Mouse (Mus musculus) right cerebral cortex, postnatal 14 days (tissue): ENCODE measurements at regions not wholly inside any gene's neighbourhood (a gene's known extent, or its start where the extent isn't known, plus 50 kb on each side); places are given as distances from the start of the nearest gene placed in this dataset.

Experiments used
- DNase-seq: peaks from one replicate; pipeline ENCODE4 v3.0.0; 2022

DNA sequence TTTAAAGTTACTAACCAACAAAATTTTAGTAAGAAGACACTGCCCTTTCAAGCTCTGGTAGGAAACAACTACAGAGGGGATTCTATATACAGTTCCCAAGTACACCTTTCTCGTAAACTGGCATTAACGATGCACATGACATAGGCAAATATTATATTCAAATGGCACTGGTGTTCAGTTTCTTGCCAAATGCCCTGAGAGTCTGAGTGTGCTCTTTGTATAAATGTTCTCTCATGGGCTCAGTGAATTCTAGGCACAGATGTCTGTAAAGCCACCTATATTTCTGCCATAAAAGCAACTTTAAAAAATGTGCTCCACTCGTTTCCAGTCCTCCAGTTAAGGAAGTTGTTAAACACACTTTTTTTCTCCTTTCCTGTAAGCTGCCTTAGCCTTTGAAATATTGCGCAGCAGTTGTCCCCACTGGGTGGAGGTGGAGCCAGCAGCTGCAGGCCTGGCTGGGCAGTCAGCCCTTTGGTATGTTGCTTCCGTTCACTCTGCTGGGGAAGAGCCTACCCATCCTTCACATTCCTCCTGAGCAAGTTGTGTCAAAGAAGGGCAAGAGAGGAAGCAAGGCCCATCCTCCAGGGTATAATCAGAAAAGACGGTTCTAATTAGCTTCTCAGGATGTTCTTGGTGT, 347.4 kb upstream of the Actbl2 start:
- DNase-seq = no peak

DNA sequence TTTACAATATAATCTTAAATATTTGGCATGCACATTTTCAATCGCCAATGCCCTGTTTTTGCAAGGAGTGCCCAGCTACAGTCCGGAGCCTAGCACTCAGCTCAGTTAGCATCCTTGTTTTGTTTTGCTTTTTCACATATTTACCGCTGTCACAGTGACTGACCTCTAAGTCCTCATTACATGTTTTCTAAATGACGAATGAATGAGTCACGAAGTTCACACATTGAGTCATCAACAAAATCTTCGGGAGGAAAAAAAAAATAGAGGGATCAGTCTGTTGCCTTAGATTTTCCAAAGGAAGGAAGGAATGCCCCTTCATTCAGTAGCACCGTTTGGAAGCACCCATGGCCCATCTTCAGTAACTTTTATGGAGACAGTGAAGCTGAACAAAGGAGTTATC, 342.9 kb upstream of the Actbl2 start:
- no peak for DNase-seq

DNA sequence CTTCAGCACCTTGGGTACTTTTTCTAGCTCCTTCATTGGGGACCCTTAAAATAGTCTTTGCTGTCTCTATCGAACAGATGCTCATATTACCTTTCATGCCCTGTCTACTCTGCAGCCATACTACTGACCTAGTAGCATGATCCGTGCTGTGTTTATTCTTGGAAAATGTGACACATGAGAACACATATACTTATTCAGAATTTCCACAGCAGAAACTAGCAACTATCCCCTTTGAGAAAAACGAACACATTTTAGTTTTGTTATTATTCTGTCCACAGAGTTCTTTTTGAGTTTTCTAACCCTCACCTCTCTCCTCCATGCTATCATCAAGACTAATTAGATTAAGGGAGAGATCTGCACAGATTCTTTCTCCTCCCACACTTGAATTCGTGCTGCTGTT, 341.6 kb upstream of the Actbl2 start:
- no peak for DNase-seq

DNA sequence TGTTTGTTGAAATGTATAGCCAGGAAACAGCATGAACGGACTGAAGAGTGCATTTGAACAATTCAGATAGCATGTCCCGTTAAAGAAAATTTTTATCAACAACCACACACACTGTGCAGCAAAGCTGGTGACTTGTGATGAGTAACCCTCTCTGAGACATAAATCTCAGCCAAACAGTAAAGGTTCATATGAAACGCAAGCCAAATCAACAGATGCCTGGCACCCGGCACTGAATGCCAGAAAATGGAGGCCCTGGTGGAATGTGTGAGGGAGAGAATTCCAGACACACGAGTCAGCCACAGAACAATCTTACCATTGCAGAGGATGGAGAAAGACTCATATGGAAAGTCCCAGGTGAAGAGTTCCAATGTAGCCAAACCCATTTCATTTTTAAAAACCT, 341.1 kb upstream of the Actbl2 start:
- DNase-seq = no peak

DNA sequence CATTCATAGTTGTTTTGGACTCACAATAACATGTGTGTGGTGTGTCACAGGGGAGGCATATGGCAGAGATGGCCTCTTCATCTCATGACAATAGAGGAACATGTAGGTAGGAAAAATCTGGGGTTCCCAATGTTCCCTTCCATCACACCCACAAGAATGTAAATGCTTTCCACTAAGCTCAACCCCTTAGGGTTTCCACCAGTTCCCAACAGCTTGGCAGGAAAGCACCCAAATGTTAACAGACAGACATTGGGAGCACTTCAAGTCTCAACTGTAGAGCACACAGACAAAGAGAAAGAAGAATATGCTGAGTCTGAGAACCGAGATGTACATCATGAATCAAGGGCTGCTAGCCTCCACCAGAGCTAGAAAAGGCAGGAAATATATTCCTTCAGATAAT, 339.7 kb upstream of the Actbl2 start:
- DNase-seq = no peak

- DNase-seq = no peak
Measured at GRCm38 (mm10) chr13:110923936-110924335, 330.9 kb upstream of the Actbl2 start.

GRCm38 (mm10) chr13:110924897-110925296, 329.9 kb upstream of the Actbl2 start:
- no peak for DNase-seq

GRCm38 (mm10) chr13:110928143-110928542, 326.7 kb upstream of the Actbl2 start:
- DNase-seq = no peak

GRCm38 (mm10) chr13:110928894-110929293, 325.9 kb upstream of the Actbl2 start:
- no peak for DNase-seq

- DNase-seq = no peak
Measured at GRCm38 (mm10) chr13:110929579-110929978, 325.2 kb upstream of the Actbl2 start.

GRCm38 (mm10) chr13:110941587-110941986, 313.2 kb upstream of the Actbl2 start:
- no peak for DNase-seq

GRCm38 (mm10) chr13:110942986-110943644, 311.7 kb upstream of the Actbl2 start:
- no peak for DNase-seq

DNA sequence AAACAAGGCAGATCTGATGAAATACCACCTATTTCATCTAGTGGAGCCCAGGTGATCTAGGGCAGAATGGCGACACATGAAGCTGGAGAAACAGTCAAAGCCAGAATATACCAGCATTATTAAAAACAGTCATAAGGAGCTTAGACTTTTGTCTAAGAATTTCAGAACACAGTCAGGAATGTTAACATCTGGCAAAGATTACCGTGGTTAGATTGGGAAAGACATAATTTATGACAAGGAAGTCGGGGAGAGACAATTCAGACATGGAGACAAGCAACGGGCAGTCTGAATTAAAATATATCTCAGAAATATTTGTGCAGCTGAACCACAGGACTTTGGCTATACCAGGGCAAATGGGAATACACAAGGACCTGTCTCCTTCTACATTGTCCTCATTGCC, 310.8 kb upstream of the Actbl2 start:
- no peak for DNase-seq

DNA sequence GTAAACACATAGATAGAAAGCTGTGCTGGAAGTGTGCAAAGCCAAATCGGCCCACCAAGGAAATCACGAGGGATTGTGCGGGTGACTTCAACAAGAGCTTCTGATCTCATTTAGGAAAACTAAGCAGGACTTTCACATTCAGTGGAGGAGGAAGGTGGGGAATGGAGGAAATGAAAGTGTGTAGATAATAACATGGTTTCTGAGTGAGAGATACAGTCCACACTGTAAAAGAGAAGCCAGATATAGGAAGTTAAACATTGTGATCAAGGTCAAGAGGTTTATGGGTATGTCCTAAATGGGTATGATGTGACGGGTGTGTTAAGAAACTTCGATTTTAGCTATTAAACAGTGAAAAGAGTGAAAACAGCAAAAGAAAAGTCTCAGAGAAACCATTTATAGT, 310.1 kb upstream of the Actbl2 start:
- no peak for DNase-seq

- DNase-seq = no peak
Measured at GRCm38 (mm10) chr13:110960212-110960611, 294.6 kb upstream of the Actbl2 start.

DNA sequence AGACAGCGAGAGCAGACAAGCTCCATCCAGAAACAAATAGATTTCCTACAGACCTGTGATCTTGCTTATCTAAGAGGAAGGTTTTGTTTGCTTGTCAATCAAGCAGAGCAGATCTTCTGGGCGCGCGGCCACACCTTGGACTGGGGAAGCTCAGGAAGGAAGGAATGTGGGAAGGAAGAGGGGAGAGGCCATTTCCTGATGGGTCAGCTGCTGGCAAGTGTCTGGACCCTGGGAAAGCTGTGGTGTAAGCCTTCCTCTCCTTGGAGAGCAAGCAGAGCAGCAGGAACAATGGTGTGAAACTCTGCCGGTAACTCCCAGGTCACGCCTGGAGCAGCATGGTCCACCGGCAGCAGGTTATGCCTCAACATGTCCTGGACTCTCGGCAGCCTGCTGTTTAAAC, 287.7 kb upstream of the Actbl2 start:
- no peak for DNase-seq

GRCm38 (mm10) chr13:110967626-110968506, 286.9 kb upstream of the Actbl2 start:
- DNase-seq = peak; percentile 34

DNA sequence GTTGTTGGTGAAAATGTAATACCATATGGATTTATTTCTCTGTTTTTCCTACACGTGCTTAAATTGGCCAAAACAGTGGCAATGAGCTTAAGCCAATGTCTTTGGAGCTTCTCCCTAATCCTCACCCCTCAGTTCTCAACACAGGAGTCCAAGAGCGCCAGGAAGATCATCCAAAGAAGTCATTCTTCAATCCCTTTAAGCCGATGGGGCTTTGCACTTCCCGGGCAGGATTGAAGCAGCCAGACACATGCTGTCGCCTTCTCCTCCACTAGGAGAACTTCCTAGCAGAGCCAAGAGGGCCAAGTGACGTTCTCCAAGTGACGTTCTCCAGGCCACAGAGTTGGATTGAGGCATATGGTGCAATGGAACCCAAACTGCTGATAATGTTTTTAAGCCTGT, 286.3 kb upstream of the Actbl2 start:
- no peak for DNase-seq

DNA sequence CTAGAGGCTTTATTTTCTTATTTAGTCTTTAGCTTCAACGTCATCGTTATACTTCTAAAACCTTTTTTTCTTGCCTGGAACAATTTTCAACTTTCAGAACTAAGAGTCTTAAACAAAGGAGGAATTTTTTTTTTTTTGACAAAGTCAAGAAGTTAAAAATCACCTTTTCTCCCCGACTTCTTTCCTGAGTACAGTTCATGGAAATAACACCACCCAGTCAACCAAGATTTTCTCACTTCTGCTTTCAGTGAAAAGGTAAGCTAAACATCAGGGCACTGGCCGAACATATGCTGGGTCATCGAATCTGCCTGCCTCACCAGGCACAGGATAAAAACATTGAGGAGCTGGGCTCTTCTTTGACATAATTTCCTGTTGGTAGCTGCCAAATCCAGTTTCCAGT, 277.4 kb upstream of the Actbl2 start:
- DNase-seq = no peak

GRCm38 (mm10) chr13:110978022-110978421, 276.8 kb upstream of the Actbl2 start:
- no peak for DNase-seq

DNA sequence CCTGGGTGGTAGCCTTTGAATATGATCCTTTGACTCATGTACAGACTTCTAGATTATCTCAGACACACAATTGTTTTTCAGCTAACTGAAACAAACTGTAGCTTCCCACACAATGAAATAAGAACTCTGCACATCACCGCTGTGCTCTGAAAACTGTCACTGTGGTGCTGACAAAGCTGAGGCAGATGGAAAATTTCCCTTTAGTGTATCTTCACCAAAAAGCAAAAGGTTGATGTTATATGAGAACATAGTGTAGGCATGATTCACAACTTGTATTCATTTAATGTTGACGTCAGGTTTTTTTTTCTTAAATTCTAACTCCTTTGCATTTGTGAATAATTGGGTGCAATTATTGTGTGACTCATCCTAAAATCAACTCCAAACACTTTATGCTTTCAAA, 264.1 kb upstream of the Actbl2 start:
- no peak for DNase-seq

DNA sequence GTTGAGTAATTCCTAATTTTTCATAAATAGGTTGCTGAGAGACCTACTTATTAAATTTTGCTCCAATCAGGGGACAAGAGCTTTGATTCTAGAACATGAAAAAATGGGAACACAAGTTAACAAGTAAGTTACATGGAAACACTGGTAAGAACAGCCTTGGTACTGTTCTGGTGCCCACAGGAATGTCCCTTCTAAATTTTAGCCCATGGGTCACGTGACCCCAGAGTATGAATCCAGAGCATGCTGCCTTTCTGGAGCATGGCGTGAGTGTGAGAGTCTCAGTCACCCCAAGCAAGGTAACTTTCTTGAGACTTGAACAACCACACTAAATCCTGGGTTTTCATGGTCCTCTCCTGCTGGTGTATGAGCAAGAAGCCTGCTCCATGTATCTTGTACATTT, 263.7 kb upstream of the Actbl2 start:
- no peak for DNase-seq

GRCm38 (mm10) chr13:110994596-110994995, 260.2 kb upstream of the Actbl2 start:
- DNase-seq = no peak

GRCm38 (mm10) chr13:111002670-111003069, 252.1 kb upstream of the Actbl2 start:
- no peak for DNase-seq
